Comparison of ENCODE assay signal across 12 mouse cellular contexts in the genomic region with DNA sequence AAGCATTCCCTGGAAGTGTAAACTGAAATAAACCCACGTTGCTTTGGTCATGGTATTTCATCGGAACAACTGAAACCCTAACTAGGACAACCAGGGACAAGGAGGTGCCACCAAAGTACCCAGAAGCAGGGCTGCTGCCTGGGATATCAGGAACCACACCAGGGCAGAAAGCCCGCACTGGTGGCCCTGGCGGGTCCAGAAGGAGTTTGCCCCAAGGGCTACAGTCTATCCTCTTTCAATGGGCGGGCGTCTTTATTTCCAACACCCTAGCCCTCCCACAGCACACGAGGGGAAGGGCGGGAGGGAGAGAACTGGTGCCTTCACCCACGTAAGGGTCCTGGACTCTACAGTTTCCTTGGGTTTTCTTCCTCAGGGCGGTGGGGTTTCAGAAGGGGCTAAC. TPM values are rescaled to one million over a fixed set of nuclear protein-coding genes. Genes with fewer than 3 reads are reported as not detected.
DNase-seq lines count a peak whose midpoint lies in the region; ATAC-seq and TF ChIP-seq lines count a peak whose summit lies in the region.
"Had no signal": no experiment of that assay in that cellular context is flagged by ENCODE, and none has a peak within 500 bp of the region (broad histone marks: within the 10 kb centered on the region; RNA-seq: fewer than 3 reads in every experiment).

No protein-coding gene starts in this region.

- 86% methylated on average over 10 of the region's 10 CpGs for WGBS in forebrain, embryonic 11.5 days
- WGBS in forebrain, embryonic 15.5 days = 86% methylated on average over 10 of the region's 10 CpGs
- 80% methylated on average over 10 of the region's 10 CpGs for WGBS in hindbrain, embryonic 12.5 days
- 74% methylated on average over 10 of the region's 10 CpGs for WGBS in hindbrain, embryonic 16.5 days
- 67% methylated on average over 10 of the region's 10 CpGs for WGBS in neural tube, embryonic 11.5 days
- WGBS in stomach, postnatal 0 days = 73% methylated on average over 10 of the region's 10 CpGs

- peaks cover 5% of the 10 kb centered on the region; the same call in 1 of the 2 replicates for H3K4me1 ChIP-seq in forebrain, embryonic 11.5 days (replicated peaks; ENCODE audit: control insufficient read depth, insufficient read depth, low read length)
- peaks cover 36% of the 10 kb centered on the region for H3K4me1 ChIP-seq in forebrain, embryonic 15.5 days
- peaks cover 30% of the 10 kb centered on the region for H3K4me1 ChIP-seq in hindbrain, embryonic 12.5 days
- H3K4me1 ChIP-seq in hindbrain, embryonic 16.5 days (ENCODE audit: control insufficient read depth, insufficient read depth, low read depth, low read length) = peaks cover 22% of the 10 kb centered on the region
- peaks cover 11% of the 10 kb centered on the region; the same call in 1 of the 2 replicates for H3K4me1 ChIP-seq in neural tube, embryonic 11.5 days (ENCODE audit: control insufficient read depth, insufficient read depth, low read length)
- H3K4me1 ChIP-seq in stomach, postnatal 0 days (replicated peaks; ENCODE audit: control insufficient read depth, insufficient read depth) = no peaks in the 10 kb centered on the region; the same call in 1 of the 2 replicates

- no peak overlapping the region for H3K4me2 ChIP-seq in forebrain, embryonic 11.5 days (ENCODE audit: low read depth, low read length, severe bottlenecking)
- H3K4me2 ChIP-seq in forebrain, embryonic 15.5 days (replicated peaks) = no peak overlapping the region
- H3K4me2 ChIP-seq in hindbrain, embryonic 12.5 days (replicated peaks) = no peak overlapping the region
- no peak overlapping the region for H3K4me2 ChIP-seq in hindbrain, embryonic 16.5 days (ENCODE audit: low read length)
- H3K4me2 ChIP-seq in neural tube, embryonic 11.5 days (ENCODE audit: low read depth) = no peak overlapping the region
- no peak overlapping the region for H3K4me2 ChIP-seq in stomach, postnatal 0 days (replicated peaks; ENCODE audit: low read depth)
- H3K4me2 ChIP-seq: midbrain, embryonic 13.5 days had no signal

- no peaks in the 10 kb centered on the region for H3K9me3 ChIP-seq in forebrain, embryonic 11.5 days (ENCODE audit: control insufficient read depth, low read length)
- no peaks in the 10 kb centered on the region for H3K9me3 ChIP-seq in forebrain, embryonic 15.5 days
- H3K9me3 ChIP-seq in hindbrain, embryonic 12.5 days (replicated peaks) = no peaks in the 10 kb centered on the region
- H3K9me3 ChIP-seq in hindbrain, embryonic 16.5 days (ENCODE audit: control insufficient read depth, low read length) = no peaks in the 10 kb centered on the region
- no peaks in the 10 kb centered on the region for H3K9me3 ChIP-seq in neural tube, embryonic 11.5 days (ENCODE audit: control insufficient read depth, low read length)
- H3K9me3 ChIP-seq in stomach, postnatal 0 days (ENCODE audit: control insufficient read depth, low read length) = no peaks in the 10 kb centered on the region
- H3K9me3 ChIP-seq: midbrain, embryonic 13.5 days had no signal

- no peak overlapping the region for H3K27ac ChIP-seq in forebrain, embryonic 11.5 days (ENCODE audit: low read depth, low read length)
- no peak overlapping the region for H3K27ac ChIP-seq in forebrain, embryonic 15.5 days (replicated peaks)
- peak overlapping the region; percentile 18; the same call in 1 of the 2 replicates for H3K27ac ChIP-seq in hindbrain, embryonic 12.5 days
- no peak overlapping the region for H3K27ac ChIP-seq in hindbrain, embryonic 16.5 days (ENCODE audit: low read depth, low read length)
- H3K27ac ChIP-seq in neural tube, embryonic 11.5 days (ENCODE audit: low read depth, low read length) = 0 out of 2 replicates have a peak overlapping the region, but pooled peaks have one; percentile 11
- peak overlapping the region; percentile 45; the same call in 1 of the 2 replicates for H3K27ac ChIP-seq in stomach, postnatal 0 days (replicated peaks)
- H3K27ac ChIP-seq: midbrain, embryonic 13.5 days had no signal

- no peaks in the 10 kb centered on the region for H3K27me3 ChIP-seq in forebrain, embryonic 11.5 days (ENCODE audit: control insufficient read depth, insufficient read depth, low read length)
- H3K27me3 ChIP-seq in forebrain, embryonic 15.5 days = no peaks in the 10 kb centered on the region
- H3K27me3 ChIP-seq in hindbrain, embryonic 12.5 days = no peaks in the 10 kb centered on the region
- H3K27me3 ChIP-seq in hindbrain, embryonic 16.5 days (replicated peaks; ENCODE audit: control insufficient read depth, insufficient read depth, low read length) = no peaks in the 10 kb centered on the region
- H3K27me3 ChIP-seq in neural tube, embryonic 11.5 days (ENCODE audit: control insufficient read depth, insufficient read depth, low read length) = no peaks in the 10 kb centered on the region
- H3K27me3 ChIP-seq in stomach, postnatal 0 days (ENCODE audit: control insufficient read depth, insufficient read depth, low read length) = no peaks in the 10 kb centered on the region
- H3K27me3 ChIP-seq: midbrain, embryonic 13.5 days had no signal

- no peak for ATAC-seq in forebrain, embryonic 11.5 days (replicated peaks; ENCODE audit: low FRiP score)
- no peak for ATAC-seq in forebrain, embryonic 15.5 days (replicated peaks)
- ATAC-seq in hindbrain, embryonic 12.5 days (ENCODE audit: low FRiP score) = no peak
- ATAC-seq in hindbrain, embryonic 16.5 days = no peak
- ATAC-seq in neural tube, embryonic 11.5 days (ENCODE audit: insufficient read depth, low FRiP score, low TSS enrichment) = no peak
- ATAC-seq in stomach, postnatal 0 days (ENCODE audit: low FRiP score, low TSS enrichment) = no peak; the same call in 1 of the 2 replicates
- ATAC-seq: midbrain, embryonic 13.5 days had no signal

- TF ChIP-seq EP300 in stomach, postnatal 0 days (optimal IDR thresholded peaks at IDR 0.05) = no peak

- H3K36me3 ChIP-seq in forebrain, embryonic 11.5 days (ENCODE audit: control insufficient read depth, insufficient read depth, low read length) = no peaks in the 10 kb centered on the region
- H3K36me3 ChIP-seq in forebrain, embryonic 15.5 days = no peaks in the 10 kb centered on the region
- no peaks in the 10 kb centered on the region for H3K36me3 ChIP-seq in hindbrain, embryonic 12.5 days
- H3K36me3 ChIP-seq in hindbrain, embryonic 16.5 days (ENCODE audit: control insufficient read depth, insufficient read depth, low read length) = no peaks in the 10 kb centered on the region
- no peaks in the 10 kb centered on the region for H3K36me3 ChIP-seq in neural tube, embryonic 11.5 days (ENCODE audit: control insufficient read depth, insufficient read depth, low read length)
- no peaks in the 10 kb centered on the region for H3K36me3 ChIP-seq in stomach, postnatal 0 days (ENCODE audit: control insufficient read depth, insufficient read depth, low read length)
- H3K36me3 ChIP-seq: midbrain, embryonic 13.5 days had no signal

- peak; percentile 42 for DNase-seq in forebrain, embryonic 11.5 days (ENCODE audit: low spot score)
- DNase-seq in neural tube, embryonic 11.5 days (ENCODE audit: low spot score) = no peak
- no peak for DNase-seq in neural tube, embryonic 10.5 days (ENCODE audit: extremely low spot score, low spot score)
- no peak for DNase-seq in stomach, postnatal 0 days (ENCODE audit: low spot score)
- DNase-seq in ovary, postnatal 36 days (ENCODE audit: low spot score) = no peak
- DNase-seq: cerebellum, postnatal 25 days; liver, postnatal 0 days had no signal

- no peak overlapping the region for H3K4me3 ChIP-seq in forebrain, embryonic 11.5 days (ENCODE audit: low read depth, low read length)
- H3K4me3 ChIP-seq in forebrain, embryonic 15.5 days = no peak overlapping the region
- no peak overlapping the region for H3K4me3 ChIP-seq in hindbrain, embryonic 12.5 days
- H3K4me3 ChIP-seq in hindbrain, embryonic 16.5 days (ENCODE audit: low read length) = no peak overlapping the region
- H3K4me3 ChIP-seq in neural tube, embryonic 11.5 days (ENCODE audit: low read depth, low read length) = no peak overlapping the region
- no peak overlapping the region for H3K4me3 ChIP-seq in stomach, postnatal 0 days (ENCODE audit: low read depth, low read length)
- H3K4me3 ChIP-seq: midbrain, embryonic 13.5 days had no signal

- no peak overlapping the region for H3K9ac ChIP-seq in forebrain, embryonic 11.5 days (ENCODE audit: low read length)
- no peak overlapping the region for H3K9ac ChIP-seq in forebrain, embryonic 15.5 days (replicated peaks)
- no peak overlapping the region for H3K9ac ChIP-seq in hindbrain, embryonic 12.5 days
- no peak overlapping the region for H3K9ac ChIP-seq in hindbrain, embryonic 16.5 days (ENCODE audit: low read depth, low read length)
- H3K9ac ChIP-seq in neural tube, embryonic 11.5 days (ENCODE audit: low read length) = no peak overlapping the region
- no peak overlapping the region for H3K9ac ChIP-seq in stomach, postnatal 0 days (ENCODE audit: low read length)
- H3K9ac ChIP-seq: liver, postnatal 0 days; midbrain, embryonic 13.5 days had no signal

- TF ChIP-seq CTCF in stomach, postnatal 0 days (IDR thresholded peaks at IDR 0.05; ENCODE audit: low read depth) = no peak

RNA-seq across cellular contexts. Expression of gene Ube4b, which starts 10.1 kb away (rescaled TPM):
- polyA plus RNA-seq in forebrain, embryonic 11.5 days (2014; fragmentation: Nextera tagmentation; extraction: Ambion mirVana) = 67.0 and 70.6 TPM in 2 replicates
- polyA plus RNA-seq in forebrain, embryonic 15.5 days (2015; fragmentation: Nextera tagmentation; extraction: Ambion mirVana) = 58.0 and 58.4 TPM in 2 replicates
- polyA plus RNA-seq in hindbrain, embryonic 12.5 days (2016; fragmentation: Nextera tagmentation; extraction: Ambion mirVana) = 82.8 and 92.7 TPM in 2 replicates
- polyA plus RNA-seq in hindbrain, embryonic 16.5 days (2015; fragmentation: Nextera tagmentation; extraction: Ambion mirVana) = 47.4 and 58.6 TPM in 2 replicates
- polyA plus RNA-seq in neural tube, embryonic 11.5 days (2014; fragmentation: Nextera tagmentation; extraction: Ambion mirVana) = 61.4 and 68.8 TPM in 2 replicates
- polyA plus RNA-seq in stomach, postnatal 0 days (2015; fragmentation: Nextera tagmentation; extraction: Ambion mirVana) = 14.4 and 15.8 TPM in 2 replicates

RNA-seq across cellular contexts. Expression of gene Rbp7, which starts 38.4 kb away (rescaled TPM):
- polyA plus RNA-seq in forebrain, embryonic 11.5 days (2014; fragmentation: Nextera tagmentation; extraction: Ambion mirVana) = not detected in 2 replicates
- polyA plus RNA-seq in forebrain, embryonic 15.5 days (2015; fragmentation: Nextera tagmentation; extraction: Ambion mirVana) = not detected in 2 replicates
- polyA plus RNA-seq in hindbrain, embryonic 12.5 days (2016; fragmentation: Nextera tagmentation; extraction: Ambion mirVana) = not detected in 2 replicates
- not detected in 2 replicates for polyA plus RNA-seq in hindbrain, embryonic 16.5 days (2015; fragmentation: Nextera tagmentation; extraction: Ambion mirVana)
- not detected in 2 replicates for polyA plus RNA-seq in neural tube, embryonic 11.5 days (2014; fragmentation: Nextera tagmentation; extraction: Ambion mirVana)
- 6.3 and 7.7 TPM in 2 replicates for polyA plus RNA-seq in stomach, postnatal 0 days (2015; fragmentation: Nextera tagmentation; extraction: Ambion mirVana)
- polyA plus RNA-seq: brain, embryonic 14.5 days; liver, postnatal 0 days; midbrain, embryonic 13.5 days had no signal

Comparison
In these comparisons a context has a peak if more than half of its experiments do, and no peak if none do; other contexts are left out.
1. H3K27ac ChIP-seq: peak in hindbrain, embryonic 12.5 days (single experiment), neural tube, embryonic 11.5 days (single experiment) and stomach, postnatal 0 days (single experiment); none in forebrain, embryonic 11.5 days (single experiment), forebrain, embryonic 15.5 days (single experiment) and hindbrain, embryonic 16.5 days (single experiment).